Mouse (Mus musculus): ENCODE results near the gene Foxe1. TPM values are rescaled to one million over a fixed set of nuclear protein-coding genes. Genes with fewer than 3 reads are reported as not detected.

Foxe1 gene
- polyA plus RNA-seq, 1 experiment from 2014 or later: not detected

GRCm38 (mm10) chr4:46361258-46361657 is 17.8 kb downstream of the Foxe1 start:
- ATAC-seq (ENCODE audit: insufficient read depth): no peak
- no peak overlapping the region for H3K4me2 ChIP-seq
- TF ChIP-seq CTCF (IDR thresholded peaks at IDR 0.05; ENCODE audit: low read depth): no peak
- H3K27me3 ChIP-seq (ENCODE audit: insufficient read depth, low read length): peaks cover 3% of the 10 kb centered on the region; the same call in 1 of the 2 replicates
- no peaks in the 10 kb centered on the region for H3K4me1 ChIP-seq (ENCODE audit: insufficient read depth)
- H3K36me3 ChIP-seq (ENCODE audit: insufficient read depth): no peaks in the 10 kb centered on the region
- H3K27ac ChIP-seq (ENCODE audit: low read depth): no peak overlapping the region
- 43% methylated on average over 5 of the region's 5 CpGs for WGBS
- 0 out of 2 replicates have a peak, but pooled peaks cover 4% of the 10 kb centered on the region for H3K9me3 ChIP-seq (ENCODE audit: low read depth, low read length)
- no peak for DNase-seq
- no peak overlapping the region for H3K4me3 ChIP-seq (ENCODE audit: low read depth, low read length)
- no peak overlapping the region for H3K9ac ChIP-seq

GRCm38 (mm10) chr4:46364360-46364759 is 21.0 kb downstream of the Foxe1 start:
- no peak overlapping the region for H3K4me2 ChIP-seq
- H3K27ac ChIP-seq (ENCODE audit: low read depth): no peak overlapping the region
- peak; percentile 31 for TF ChIP-seq CTCF (IDR thresholded peaks at IDR 0.05; ENCODE audit: low read depth)
- no peaks in the 10 kb centered on the region for H3K4me1 ChIP-seq (ENCODE audit: insufficient read depth)
- no peak overlapping the region for H3K4me3 ChIP-seq (ENCODE audit: low read depth, low read length)
- H3K9me3 ChIP-seq (ENCODE audit: low read depth, low read length): 0 out of 2 replicates have a peak, but pooled peaks cover 4% of the 10 kb centered on the region
- WGBS: 56% methylated on average over 2 of the region's 2 CpGs
- H3K36me3 ChIP-seq (ENCODE audit: insufficient read depth): no peaks in the 10 kb centered on the region
- H3K9ac ChIP-seq: no peak overlapping the region
- ATAC-seq (ENCODE audit: insufficient read depth) (no peak), DNase-seq (no peak)
- no peaks in the 10 kb centered on the region for H3K27me3 ChIP-seq (ENCODE audit: insufficient read depth, low read length)

- no peak for ATAC-seq (ENCODE audit: insufficient read depth)
- 0 out of 2 replicates have a peak, but pooled peaks cover 4% of the 10 kb centered on the region for H3K9me3 ChIP-seq (ENCODE audit: low read depth, low read length)
- H3K9ac ChIP-seq: no peak overlapping the region
- TF ChIP-seq CTCF (IDR thresholded peaks at IDR 0.05; ENCODE audit: low read depth): no peak
- H3K4me1 ChIP-seq (ENCODE audit: insufficient read depth): peaks cover 10% of the 10 kb centered on the region
- H3K4me2 ChIP-seq: no peak overlapping the region
- no peaks in the 10 kb centered on the region for H3K36me3 ChIP-seq (ENCODE audit: insufficient read depth)
- H3K27ac ChIP-seq (ENCODE audit: low read depth): no peak overlapping the region
- DNase-seq: no peak
- H3K27me3 ChIP-seq (ENCODE audit: insufficient read depth, low read length): no peaks in the 10 kb centered on the region
- 8% methylated on average over 12 of the region's 12 CpGs for WGBS
- no peak overlapping the region for H3K4me3 ChIP-seq (ENCODE audit: low read depth, low read length)
Observed at GRCm38 (mm10) chr4:46367487-46367959, 24.1 kb downstream of the Foxe1 start.

GRCm38 (mm10) chr4:46369070-46369469 is 25.7 kb downstream of the Foxe1 start:
- 57% methylated on average over 4 of the region's 4 CpGs for WGBS
- Histone ChIP-seq H3K27ac (ENCODE audit: low read depth) (no peak overlapping the region), H3K27me3 (ENCODE audit: insufficient read depth, low read length) (no peaks in the 10 kb centered on the region), H3K4me2 (no peak overlapping the region), H3K9me3 (ENCODE audit: low read depth, low read length) (0 out of 2 replicates have a peak, but pooled peaks cover 3% of the 10 kb centered on the region), H3K36me3 (ENCODE audit: insufficient read depth) (no peaks in the 10 kb centered on the region), H3K4me1 (ENCODE audit: insufficient read depth) (peaks cover 10% of the 10 kb centered on the region), H3K9ac (no peak overlapping the region), H3K4me3 (ENCODE audit: low read depth, low read length) (no peak overlapping the region)
- ATAC-seq (ENCODE audit: insufficient read depth): no peak
- DNase-seq: no peak
- TF ChIP-seq CTCF (IDR thresholded peaks at IDR 0.05; ENCODE audit: low read depth): peak; percentile 47

- H3K4me2 ChIP-seq: no peak overlapping the region; the same call in 1 of the 2 replicates
- H3K4me3 ChIP-seq (ENCODE audit: low read depth, low read length): no peak overlapping the region
- peaks cover 10% of the 10 kb centered on the region for H3K4me1 ChIP-seq (ENCODE audit: insufficient read depth)
- no peaks in the 10 kb centered on the region for H3K36me3 ChIP-seq (ENCODE audit: insufficient read depth)
- TF ChIP-seq CTCF (IDR thresholded peaks at IDR 0.05; ENCODE audit: low read depth): no peak
- H3K27me3 ChIP-seq (ENCODE audit: insufficient read depth, low read length): no peaks in the 10 kb centered on the region
- H3K27ac ChIP-seq (ENCODE audit: low read depth): peak overlapping the region; percentile 30; the same call in 1 of the 2 replicates
- ATAC-seq (ENCODE audit: insufficient read depth) (no peak), DNase-seq (no peak)
- H3K9ac ChIP-seq: no peak overlapping the region
- no peaks in the 10 kb centered on the region for H3K9me3 ChIP-seq (ENCODE audit: low read depth, low read length)
- 32% methylated on average over 6 of the region's 6 CpGs for WGBS
Observed at GRCm38 (mm10) chr4:46370406-46370805, 27.0 kb downstream of the Foxe1 start.

DNA sequence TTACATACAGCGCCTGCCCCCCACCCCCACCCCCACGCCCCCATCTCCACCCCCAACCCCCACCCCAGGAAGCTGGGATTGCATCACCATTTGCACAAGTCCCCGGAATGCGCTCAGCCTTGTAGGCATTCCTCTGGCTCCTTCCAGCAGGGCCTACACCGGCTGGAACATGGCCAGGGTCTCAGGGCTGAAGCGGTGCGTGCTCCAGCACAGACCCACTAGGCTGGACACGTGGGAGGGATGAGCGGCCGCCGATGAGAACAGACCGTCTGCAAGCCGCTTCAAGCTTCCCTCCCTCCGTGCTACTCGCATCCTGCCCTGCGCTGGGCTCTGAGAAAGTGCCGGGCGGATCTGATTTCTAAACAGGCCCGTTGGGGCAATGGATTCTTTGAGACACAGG is 27.6 kb downstream of the Foxe1 start:
- Histone ChIP-seq H3K9ac (peak overlapping the region; percentile 38), H3K27me3 (ENCODE audit: insufficient read depth, low read length) (no peaks in the 10 kb centered on the region), H3K4me1 (ENCODE audit: insufficient read depth) (peaks cover 10% of the 10 kb centered on the region), H3K4me2 (peak overlapping the region; percentile 57), H3K9me3 (ENCODE audit: low read depth, low read length) (no peaks in the 10 kb centered on the region), H3K4me3 (ENCODE audit: low read depth, low read length) (0 out of 2 replicates have a peak overlapping the region, but pooled peaks have one; percentile 16), H3K27ac (ENCODE audit: low read depth) (no peak overlapping the region), H3K36me3 (ENCODE audit: insufficient read depth) (no peaks in the 10 kb centered on the region)
- DNase-seq (peak; percentile 92), ATAC-seq (ENCODE audit: insufficient read depth) (peak; percentile 96)
- TF ChIP-seq CTCF (IDR thresholded peaks at IDR 0.05; ENCODE audit: low read depth): no peak
- WGBS: 2% methylated on average over 19 of the region's 19 CpGs

GRCm38 (mm10) chr4:46374455-46374854 is 31.0 kb downstream of the Foxe1 start:
- H3K4me1 ChIP-seq (ENCODE audit: insufficient read depth): peaks cover 10% of the 10 kb centered on the region
- no peak overlapping the region for H3K9ac ChIP-seq
- H3K9me3 ChIP-seq (ENCODE audit: low read depth, low read length): no peaks in the 10 kb centered on the region
- peak overlapping the region; percentile 62 for H3K4me2 ChIP-seq
- no peak for ATAC-seq (ENCODE audit: insufficient read depth)
- WGBS: 59% methylated on average over 6 of the region's 6 CpGs
- peaks cover 10% of the 10 kb centered on the region for H3K36me3 ChIP-seq (ENCODE audit: insufficient read depth)
- no peak overlapping the region for H3K27ac ChIP-seq (ENCODE audit: low read depth)
- DNase-seq: peak; percentile 15
- peak overlapping the region; percentile 28; the same call in 1 of the 2 replicates for H3K4me3 ChIP-seq (ENCODE audit: low read depth, low read length)
- TF ChIP-seq CTCF (IDR thresholded peaks at IDR 0.05; ENCODE audit: low read depth): peak; percentile 48
- no peaks in the 10 kb centered on the region for H3K27me3 ChIP-seq (ENCODE audit: insufficient read depth, low read length)
